Mouse (Mus musculus): ENCODE data around the gene Cog8. TPM values are rescaled to one million over a fixed set of nuclear protein-coding genes. Genes with fewer than 3 reads are reported as not detected.
A peak's percentile ranks its signal among the peaks of the same experiment; 100 is the strongest.
"Not testable (repeated sequence)": the region's sequence is repeated elsewhere in the genome, so short reads cannot be mapped to it uniquely, and the experiment has no call there.

The Cog8 gene
- polyA plus RNA-seq, 1 experiment, result 18.5 TPM

GRCm38 (mm10) chr8:107046976-107047375, 9.5 kb downstream of the Cog8 start:
- Histone ChIP-seq H3K4me1 (peaks cover 47% of the 10 kb centered on the region), H3K4me3 (replicated peaks) (peak overlapping the region; percentile 48)

GRCm38 (mm10) chr8:107045478-107045877, 11.0 kb downstream of the Cog8 start:
- Histone ChIP-seq H3K9me3 (no peaks in the 10 kb centered on the region), H3K27me3 (replicated peaks) (no peaks in the 10 kb centered on the region), H3K4me1 (peaks cover 45% of the 10 kb centered on the region), H3K36me3 (replicated peaks; ENCODE audit: low read length) (peaks cover 79% of the 10 kb centered on the region), H3K4me3 (replicated peaks) (no peak overlapping the region)
- TF ChIP-seq FLI1 (IDR thresholded peaks at IDR 0.05; ENCODE audit: low read length) (no peak), GATA1 (IDR thresholded peaks at IDR 0.05; ENCODE audit: borderline replicate concordance, low read length) (no peak)

More at GRCm38 (mm10) chr8:107046976-107047375, 9.5 kb downstream of the Cog8 start:
- H3K27me3 ChIP-seq (replicated peaks), result no peaks in the 10 kb centered on the region
- H3K36me3 ChIP-seq (replicated peaks; ENCODE audit: low read length), result peaks cover 79% of the 10 kb centered on the region
- no peaks in the 10 kb centered on the region for H3K9me3 ChIP-seq
- TF ChIP-seq FLI1 (IDR thresholded peaks at IDR 0.05; ENCODE audit: low read length) (no peak), GATA1 (IDR thresholded peaks at IDR 0.05; ENCODE audit: borderline replicate concordance, low read length) (no peak)

DNA sequence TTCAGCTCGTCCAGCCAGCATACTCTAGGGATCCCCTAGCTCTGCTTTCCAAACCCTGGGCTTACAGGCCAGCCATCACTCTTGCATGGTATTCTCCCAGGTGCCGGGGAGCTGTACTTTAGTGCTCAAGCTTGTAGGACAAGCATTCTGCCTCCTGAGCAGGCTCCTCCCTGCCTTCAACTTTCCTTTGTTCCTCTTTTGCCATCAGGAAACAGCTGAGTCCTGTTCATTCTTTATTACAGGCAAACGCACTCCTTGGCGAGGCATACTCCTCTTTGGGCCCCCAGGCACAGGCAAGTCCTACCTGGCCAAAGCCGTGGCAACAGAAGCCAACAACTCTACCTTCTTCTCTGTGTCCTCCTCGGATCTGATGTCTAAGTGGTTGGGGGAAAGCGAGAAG, 15.9 kb downstream of the Cog8 start:
- H3K9me3 ChIP-seq, result no peaks in the 10 kb centered on the region
- H3K27me3 ChIP-seq (replicated peaks), result no peaks in the 10 kb centered on the region
- no peak for TF ChIP-seq FLI1 (IDR thresholded peaks at IDR 0.05; ENCODE audit: low read length)
- TF ChIP-seq GATA1 (IDR thresholded peaks at IDR 0.05; ENCODE audit: borderline replicate concordance, low read length), result no peak
- peaks cover 28% of the 10 kb centered on the region for H3K4me1 ChIP-seq
- H3K36me3 ChIP-seq (replicated peaks; ENCODE audit: low read length), result peaks cover 89% of the 10 kb centered on the region
- H3K4me3 ChIP-seq (replicated peaks), result no peak overlapping the region

GRCm38 (mm10) chr8:107036626-107037025, 19.9 kb downstream of the Cog8 start:
- no peak for TF ChIP-seq GATA1 (IDR thresholded peaks at IDR 0.05; ENCODE audit: borderline replicate concordance, low read length)
- no peak for TF ChIP-seq FLI1 (IDR thresholded peaks at IDR 0.05; ENCODE audit: low read length)
- Histone ChIP-seq H3K4me1 (peaks cover 45% of the 10 kb centered on the region), H3K9me3 (no peaks in the 10 kb centered on the region), H3K27me3 (replicated peaks) (no peaks in the 10 kb centered on the region), H3K36me3 (replicated peaks; ENCODE audit: low read length) (peaks cover 63% of the 10 kb centered on the region), H3K4me3 (replicated peaks) (peak overlapping the region; percentile 53)

- TF ChIP-seq FLI1 (IDR thresholded peaks at IDR 0.05; ENCODE audit: low read length), result no peak
- no peak for TF ChIP-seq GATA1 (IDR thresholded peaks at IDR 0.05; ENCODE audit: borderline replicate concordance, low read length)
- no peaks in the 10 kb centered on the region for H3K9me3 ChIP-seq
- peaks cover 43% of the 10 kb centered on the region for H3K4me1 ChIP-seq
- peaks cover 53% of the 10 kb centered on the region for H3K36me3 ChIP-seq (replicated peaks; ENCODE audit: low read length)
- peak overlapping the region; percentile 50 for H3K4me3 ChIP-seq (replicated peaks)
- H3K27me3 ChIP-seq (replicated peaks), result no peaks in the 10 kb centered on the region
These were observed 20.8 kb downstream of the Cog8 start for GRCm38 (mm10) chr8:107035641-107036040.

DNA sequence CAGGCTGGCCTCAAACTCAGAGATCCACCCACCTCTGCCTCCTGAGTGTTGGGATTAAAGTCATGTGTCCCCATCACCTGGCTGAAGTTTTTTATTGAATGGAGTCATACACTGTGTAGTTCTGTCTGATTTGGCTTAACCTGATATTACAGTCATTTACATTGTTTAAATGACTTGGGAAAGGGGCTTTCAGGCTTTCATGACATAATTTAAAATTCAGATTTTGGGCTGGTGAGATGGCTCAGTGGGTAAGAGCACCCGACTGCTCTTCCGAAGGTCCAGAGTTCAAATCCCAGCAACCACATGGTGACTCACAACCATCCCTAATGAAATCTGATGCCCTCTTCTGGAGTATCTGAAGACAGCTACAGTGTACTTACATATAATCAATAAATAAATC, 22.9 kb downstream of the Cog8 start:
- peaks cover 34% of the 10 kb centered on the region for H3K36me3 ChIP-seq (replicated peaks; ENCODE audit: low read length)
- not testable (repeated sequence) for H3K9me3 ChIP-seq; H3K4me3 ChIP-seq (replicated peaks); H3K27me3 ChIP-seq (replicated peaks)
- peaks cover 59% of the 10 kb centered on the region for H3K4me1 ChIP-seq

DNA sequence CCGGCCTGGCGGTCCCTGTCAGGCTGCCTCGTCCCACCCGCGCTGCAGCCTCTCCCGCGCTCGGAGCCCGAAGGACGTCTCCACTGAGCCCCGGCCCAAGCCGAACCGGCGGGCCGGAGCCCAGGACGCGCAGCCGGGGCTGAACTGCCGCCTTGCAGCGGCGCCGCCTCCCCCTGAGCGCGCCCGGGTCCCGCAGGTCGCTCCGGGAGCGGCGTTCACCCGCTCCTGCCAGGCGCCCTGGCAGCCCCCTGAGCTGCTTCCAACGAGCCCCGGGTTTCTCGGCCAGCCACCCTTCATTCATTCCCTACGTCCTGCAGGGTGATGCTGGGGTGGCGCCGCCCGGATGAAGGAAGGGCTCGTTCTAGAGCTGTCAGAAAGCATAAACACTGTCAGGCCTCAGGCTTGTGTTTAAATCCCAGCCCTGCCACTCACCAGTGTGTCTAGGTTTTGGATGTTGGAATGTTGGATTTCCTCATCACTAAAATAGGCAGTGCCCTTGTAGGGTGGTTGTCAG, 24.9 kb downstream of the Cog8 start:
- Histone ChIP-seq H3K27me3 (replicated peaks) (no peaks in the 10 kb centered on the region), H3K4me1 (peaks cover 62% of the 10 kb centered on the region), H3K36me3 (replicated peaks; ENCODE audit: low read length) (peaks cover 24% of the 10 kb centered on the region), H3K9me3 (no peaks in the 10 kb centered on the region), H3K4me3 (replicated peaks) (peak overlapping the region; percentile 93)
- TF ChIP-seq GATA1 (IDR thresholded peaks at IDR 0.05; ENCODE audit: borderline replicate concordance, low read length) (no peak), FLI1 (IDR thresholded peaks at IDR 0.05; ENCODE audit: low read length) (no peak)

- TF ChIP-seq GATA1 (IDR thresholded peaks at IDR 0.05; ENCODE audit: borderline replicate concordance, low read length) (no peak), FLI1 (IDR thresholded peaks at IDR 0.05; ENCODE audit: low read length) (no peak)
- Histone ChIP-seq H3K27me3 (replicated peaks) (no peaks in the 10 kb centered on the region), H3K4me3 (replicated peaks) (peak within 1 kb of the TSS; percentile 93), H3K9me3 (no peaks in the 10 kb centered on the region), H3K4me1 (peaks cover 55% of the 10 kb centered on the region), H3K36me3 (replicated peaks; ENCODE audit: low read length) (peaks cover 17% of the 10 kb centered on the region)
These were observed 25.6 kb downstream of the Cog8 start, which contains the start of gene Vps4a for GRCm38 (mm10) chr8:107030650-107031576. TSS of gene Vps4a (plus strand) at chr8:107031222.

GRCm38 (mm10) chr8:107030058-107030457, 26.4 kb downstream of the Cog8 start:
- no peaks in the 10 kb centered on the region for H3K9me3 ChIP-seq
- peak overlapping the region; percentile 2 for H3K4me3 ChIP-seq (replicated peaks)
- peaks cover 2% of the 10 kb centered on the region for H3K27me3 ChIP-seq (replicated peaks)
- TF ChIP-seq FLI1 (IDR thresholded peaks at IDR 0.05; ENCODE audit: low read length) (no peak), GATA1 (IDR thresholded peaks at IDR 0.05; ENCODE audit: borderline replicate concordance, low read length) (no peak; the same call in 2 of the 3 replicates)
- H3K36me3 ChIP-seq (replicated peaks; ENCODE audit: low read length), result peaks cover 9% of the 10 kb centered on the region
- peaks cover 46% of the 10 kb centered on the region for H3K4me1 ChIP-seq

GRCm38 (mm10) chr8:107029310-107029709, 27.2 kb downstream of the Cog8 start:
- peaks cover 6% of the 10 kb centered on the region for H3K36me3 ChIP-seq (replicated peaks; ENCODE audit: low read length)
- peaks cover 46% of the 10 kb centered on the region for H3K4me1 ChIP-seq
- H3K9me3 ChIP-seq, result no peaks in the 10 kb centered on the region
- H3K4me3 ChIP-seq (replicated peaks), result no peak overlapping the region
- H3K27me3 ChIP-seq (replicated peaks), result peaks cover 2% of the 10 kb centered on the region
- no peak for TF ChIP-seq GATA1 (IDR thresholded peaks at IDR 0.05; ENCODE audit: borderline replicate concordance, low read length)
- TF ChIP-seq FLI1 (IDR thresholded peaks at IDR 0.05; ENCODE audit: low read length), result no peak
